Mouse (Mus musculus) right cerebral cortex, postnatal 14 days (tissue): ENCODE data around the gene Thra.
"Not testable (repeated sequence)": the region's sequence is repeated elsewhere in the genome, so short reads cannot be mapped to it uniquely, and the experiment has no call there.

ENCODE experiments used
- DNase-seq: peaks from one replicate; pipeline ENCODE4 v3.0.0; 2022

Gene Thra

DNA sequence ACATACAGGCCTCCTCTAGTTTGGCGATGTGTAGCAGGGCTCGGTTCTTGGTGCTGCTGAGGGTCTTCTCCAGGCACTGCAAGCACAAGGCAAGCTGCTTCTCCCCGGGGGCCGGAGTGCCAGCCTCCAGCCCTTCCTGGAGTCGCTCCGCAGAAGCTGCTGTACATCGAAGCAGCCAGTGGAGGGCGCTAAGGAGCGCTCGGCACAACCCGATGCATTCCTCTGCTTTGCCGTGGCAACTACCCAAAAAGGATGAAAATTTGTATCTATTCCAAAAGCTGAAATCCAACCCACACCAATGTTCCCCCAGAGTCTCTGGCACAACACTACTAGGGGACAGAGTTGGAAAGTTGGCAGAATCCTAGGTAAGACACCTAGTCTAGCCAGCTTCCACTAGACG lies 22.5 kb upstream of the Thra start:
- peak; percentile 82 for DNase-seq

GRCm38 (mm10) chr11:98720756-98721155 lies 19.7 kb upstream of the Thra start:
- no peak for DNase-seq

- no peak for DNase-seq
Measured at GRCm38 (mm10) chr11:98721458-98722226, 18.8 kb upstream of the Thra start.

DNA sequence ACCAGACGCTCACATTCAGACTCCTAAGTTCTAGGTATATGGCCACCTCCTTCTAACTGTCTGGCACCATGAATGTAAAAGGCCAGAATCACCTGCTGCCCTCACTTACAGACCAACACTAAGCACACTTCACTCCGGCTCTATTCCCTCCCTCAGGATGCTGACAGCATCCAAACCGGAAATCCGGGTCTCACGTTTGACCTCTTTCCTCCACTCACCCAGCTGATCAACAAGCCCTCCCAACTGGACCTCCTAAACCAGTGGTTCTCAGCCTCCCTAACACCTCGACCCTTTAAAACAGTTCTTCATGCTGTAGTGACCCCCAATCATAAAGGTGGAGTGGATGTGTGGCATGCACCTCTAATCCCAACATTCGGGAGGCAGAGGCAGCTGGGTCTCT lies 17.3 kb upstream of the Thra start:
- no peak for DNase-seq

- DNase-seq: no peak
Measured at GRCm38 (mm10) chr11:98725926-98726506, 14.4 kb upstream of the Thra start.

- peak; percentile 77 for DNase-seq
Measured at GRCm38 (mm10) chr11:98729119-98729588, 11.3 kb upstream of the Thra start, which contains the start of gene Med24. Med24 (minus strand) TSS chr11:98729435.

- DNase-seq: no peak
Measured at GRCm38 (mm10) chr11:98730727-98731126, 9.7 kb upstream of the Thra start.

DNA sequence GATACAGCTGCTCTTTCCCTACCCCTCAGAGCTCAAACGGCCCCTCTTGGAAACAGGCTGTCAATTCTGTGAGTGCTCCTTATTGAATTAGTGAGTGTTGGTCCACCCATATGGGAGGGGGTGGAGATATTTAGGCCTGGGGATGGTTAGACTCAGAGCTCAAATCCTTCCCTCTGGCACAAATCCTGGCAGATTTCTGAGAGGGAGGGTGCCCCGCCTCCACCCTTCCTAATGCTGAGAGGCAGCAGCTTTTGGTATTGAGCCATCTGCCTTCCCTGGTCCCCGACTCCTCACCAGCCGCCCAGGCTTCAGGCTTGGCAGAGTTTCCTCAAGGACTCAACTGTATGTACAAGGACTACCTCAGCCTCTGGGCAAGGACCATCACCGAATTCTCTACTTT lies 9.3 kb upstream of the Thra start:
- peak; percentile 65 for DNase-seq

DNA sequence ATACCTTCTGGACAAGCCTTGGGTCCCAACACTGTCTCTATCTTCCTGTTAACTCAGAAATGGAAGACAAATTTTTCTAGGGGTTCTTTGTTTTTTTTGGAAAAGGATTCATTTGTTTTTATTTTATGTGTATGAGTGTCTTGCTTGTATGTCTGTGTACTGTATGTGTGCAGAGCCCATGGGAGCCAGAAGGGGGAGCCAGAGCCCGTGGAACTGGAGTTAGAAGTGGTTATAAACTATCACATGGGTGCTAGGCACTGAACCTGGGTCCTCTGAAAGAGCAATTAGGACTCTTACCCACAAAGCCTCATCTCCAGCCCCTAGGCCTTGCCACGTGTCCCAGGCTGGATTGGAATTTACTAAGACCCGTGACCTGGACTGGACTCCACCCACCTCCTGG lies 6.4 kb upstream of the Thra start:
- DNase-seq: no peak

DNA sequence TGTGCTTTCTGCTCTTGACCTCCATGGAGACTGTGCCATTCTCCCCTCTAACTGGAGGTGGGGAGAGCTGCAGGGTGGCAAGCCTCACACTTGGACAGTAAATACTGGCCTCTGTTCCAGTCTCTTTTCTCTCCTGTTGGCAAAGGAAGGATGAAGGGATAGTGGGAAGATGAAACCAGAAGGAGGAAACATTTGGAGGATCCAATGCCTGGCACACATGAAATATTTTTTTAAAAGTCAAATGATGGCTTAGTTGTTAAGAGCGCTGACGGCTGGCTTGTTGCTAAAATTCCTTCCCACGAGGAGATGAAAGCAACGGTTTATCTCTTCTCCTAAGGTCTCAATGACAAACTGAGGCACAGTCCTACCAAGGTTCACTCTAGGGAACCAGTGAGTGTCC lies 5.3 kb upstream of the Thra start:
- no peak for DNase-seq

GRCm38 (mm10) chr11:98736176-98736575 lies 4.3 kb upstream of the Thra start:
- DNase-seq: no peak

GRCm38 (mm10) chr11:98737220-98737619 lies 3.2 kb upstream of the Thra start:
- DNase-seq: not testable (repeated sequence)

- DNase-seq: peak; percentile 53
Measured at GRCm38 (mm10) chr11:98738428-98738911, 2.0 kb upstream of the Thra start.

DNA sequence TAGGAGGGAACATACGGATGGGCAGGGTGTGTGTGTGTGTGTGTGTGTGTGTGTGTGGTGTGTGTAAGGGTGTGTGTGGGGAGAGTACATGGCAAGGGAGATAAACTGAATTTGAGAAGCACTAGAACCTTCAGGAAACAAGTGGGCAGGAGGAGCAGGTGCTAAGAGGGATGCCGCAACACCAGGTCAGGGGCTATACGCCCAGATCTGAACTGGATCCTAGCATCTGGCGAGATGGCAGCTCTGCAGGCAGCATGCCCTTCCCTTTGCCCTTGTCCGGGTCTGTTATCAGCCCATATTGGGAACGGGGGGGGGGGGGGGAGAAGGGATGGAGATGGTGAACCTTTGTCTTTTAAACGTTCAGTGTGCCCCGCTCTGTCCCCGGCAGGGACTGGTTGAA lies 1.5 kb upstream of the Thra start:
- DNase-seq: no peak

DNA sequence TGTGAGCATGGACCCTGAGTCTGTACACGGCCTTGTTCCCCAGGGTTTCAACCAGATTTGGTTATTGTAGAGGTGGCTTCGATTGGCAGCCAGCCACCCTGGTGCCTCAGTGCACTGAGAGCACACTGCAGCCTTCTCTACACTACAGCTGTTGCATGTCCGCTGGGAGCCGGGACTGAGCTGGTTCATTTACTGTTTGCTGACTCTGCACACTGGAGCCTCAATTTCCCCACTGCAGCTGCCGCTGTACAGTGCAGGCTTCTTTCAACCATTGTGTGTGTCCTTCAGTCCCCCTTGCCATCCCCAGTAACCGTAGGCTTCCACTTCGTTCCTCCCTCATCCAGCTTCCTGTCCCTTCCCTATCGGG lies 429 bp upstream of the Thra start:
- no peak for DNase-seq

- DNase-seq: no peak
Measured at GRCm38 (mm10) chr11:98741051-98741620, 698 bp downstream of the Thra start.

DNA sequence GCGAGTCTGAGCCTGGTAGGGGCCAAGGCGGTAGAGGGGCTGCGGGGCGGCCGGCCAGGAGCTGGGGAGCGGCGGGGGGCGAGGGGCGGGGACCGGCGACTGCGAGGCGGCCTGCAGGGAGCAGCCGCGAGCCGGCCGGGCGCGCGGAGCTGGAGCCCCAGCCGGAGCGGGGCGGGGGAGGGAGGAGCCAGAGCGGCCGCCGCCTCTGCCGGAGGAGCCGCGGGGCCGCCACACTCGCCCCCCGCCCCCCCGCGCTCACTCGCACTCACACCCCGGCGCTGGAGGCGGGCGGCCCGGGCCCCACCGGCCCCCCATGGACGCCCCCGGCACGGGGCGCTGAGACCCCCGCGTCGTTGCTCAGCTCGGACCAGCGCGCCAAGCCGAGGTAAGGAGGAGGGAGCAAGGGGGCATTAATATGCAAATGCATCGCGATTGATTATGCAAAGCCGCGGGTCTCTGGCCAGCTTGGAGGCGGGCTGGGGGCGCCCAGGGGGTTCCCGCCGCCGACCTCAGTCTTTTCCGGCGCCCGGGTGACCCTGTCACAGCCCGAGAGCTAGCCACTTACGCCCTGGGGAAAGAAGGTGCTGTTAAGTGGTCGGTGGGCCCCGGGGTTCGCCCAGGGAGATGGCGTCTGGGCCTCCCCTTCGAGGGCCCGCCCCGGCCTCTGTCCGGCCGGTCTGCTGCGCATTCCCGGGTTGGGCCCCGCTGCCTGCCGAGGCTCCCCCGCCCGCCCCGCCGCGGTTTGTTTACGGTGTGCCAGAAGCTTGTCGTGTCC lies 1.4 kb downstream of the Thra start:
- DNase-seq: peak; percentile 80

- peak; percentile 45 for DNase-seq
Measured at GRCm38 (mm10) chr11:98742397-98743291, 2.2 kb downstream of the Thra start.

GRCm38 (mm10) chr11:98743655-98744345 lies 3.4 kb downstream of the Thra start:
- DNase-seq: peak; percentile 50

DNA sequence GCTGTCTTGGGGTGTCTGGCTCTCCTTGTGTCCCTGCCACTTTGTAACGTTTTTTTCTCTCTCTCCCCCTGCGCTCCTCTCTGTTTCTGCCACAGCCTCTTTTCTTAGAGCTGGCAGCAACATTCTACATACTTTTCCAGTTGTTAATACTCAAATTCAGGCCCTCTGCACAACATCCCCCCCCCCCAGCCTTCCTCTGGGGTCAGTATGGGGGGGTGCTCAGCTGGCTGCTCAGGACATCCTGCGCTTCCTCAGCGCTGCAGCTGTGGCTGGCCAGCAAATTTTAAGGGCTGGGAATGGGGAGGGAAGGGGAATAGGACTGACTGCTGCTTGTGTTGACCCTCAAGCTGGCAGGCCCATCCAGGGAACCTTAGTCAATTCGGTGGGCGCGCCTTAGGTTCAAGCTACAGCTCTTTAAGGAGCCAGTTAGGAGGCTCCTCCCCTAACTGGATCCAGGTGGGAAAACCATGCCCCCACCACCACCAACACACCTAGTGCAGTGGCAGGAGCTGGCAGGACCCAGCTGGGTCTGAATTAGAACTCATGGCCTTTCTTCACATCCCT lies 4.1 kb downstream of the Thra start:
- no peak for DNase-seq
